Mouse (Mus musculus) midbrain, embryonic 16.5 days (tissue): Measurements from ENCODE around the gene Abhd12b. TPM values are rescaled to one million over a fixed set of nuclear protein-coding genes. Genes with fewer than 3 reads are reported as not detected.

ENCODE experiments used
- ATAC-seq: fragments of 200-750 bp; cut with Nextera tagmentation; 2 replicates; pipeline ENCODE4 v1.8.0; 2017; ENCODE audit warnings: moderate TSS enrichment
- H3K27ac ChIP-seq: fragments of 300-500 bp; sonication (generic); 2 replicates; pipeline ENCODE4 v1.5.1; 2014; ENCODE audit warnings: mild to moderate bottlenecking, low read length, mixed read lengths
- H3K27me3 ChIP-seq: fragments of 300-500 bp; sonication (generic); 2 replicates; pipeline ENCODE4 v1.6.1; 2014; ENCODE audit warnings: low read depth, low read length, mixed read lengths; ENCODE audit not compliant: control insufficient read depth, insufficient read depth
- H3K36me3 ChIP-seq: fragments of 300-500 bp; sonication (generic); 2 replicates; pipeline ENCODE4 v1.6.1; 2014; ENCODE audit warnings: mild to moderate bottlenecking, low read length, moderate library complexity, mixed read lengths; ENCODE audit not compliant: control insufficient read depth, insufficient read depth
- H3K4me1 ChIP-seq: fragments of 300-500 bp; sonication (generic); 2 replicates; pipeline ENCODE4 v1.6.1; 2014; ENCODE audit warnings: mild to moderate bottlenecking, low read length, mixed read lengths; ENCODE audit not compliant: control insufficient read depth, insufficient read depth
- H3K4me2 ChIP-seq: fragments of 300-500 bp; sonication (generic); 2 replicates; pipeline ENCODE4 v1.6.1; 2014; ENCODE audit warnings: mild to moderate bottlenecking, low read length, mixed read lengths
- H3K4me3 ChIP-seq: fragments of 300-500 bp; sonication (generic); 2 replicates; pipeline ENCODE4 v1.5.1; 2014; ENCODE audit warnings: low read depth, mild to moderate bottlenecking, low read length, moderate library complexity, mixed read lengths
- H3K9ac ChIP-seq: fragments of 300-500 bp; sonication (generic); 2 replicates; pipeline ENCODE4 v1.6.1; 2014; ENCODE audit warnings: low read depth, low read length, mixed read lengths
- H3K9me3 ChIP-seq: fragments of 300-500 bp; sonication (generic); replicated peaks from 2 replicates; pipeline ENCODE4 v1.6.1; 2014; ENCODE audit warnings: mild to moderate bottlenecking, low read length, mixed read lengths; ENCODE audit not compliant: control insufficient read depth, poor library complexity, severe bottlenecking
- WGBS: fragments of 180-500 bp; shearing (Covaris S2); extraction: QIAGEN DNeasy Blood & Tissue Kit; methylation state at CpG from one replicate; pipeline ENCODE4 v1.1.7; 2014; 5-methylcytosine and 5-hydroxymethylcytosine counted together
- polyA plus RNA-seq: library from polyadenylated mRNA; unstranded; fragments of >200 nt; fragmentation: Nextera tagmentation; extraction: Ambion mirVana; gene quantifications from 2 replicates; pipeline ENCODE4 v1.2.1, GENCODE M21; 2015

Gene Abhd12b
- polyA plus RNA-seq, 1 experiment from 2014 or later, result 0.16 TPM

DNA sequence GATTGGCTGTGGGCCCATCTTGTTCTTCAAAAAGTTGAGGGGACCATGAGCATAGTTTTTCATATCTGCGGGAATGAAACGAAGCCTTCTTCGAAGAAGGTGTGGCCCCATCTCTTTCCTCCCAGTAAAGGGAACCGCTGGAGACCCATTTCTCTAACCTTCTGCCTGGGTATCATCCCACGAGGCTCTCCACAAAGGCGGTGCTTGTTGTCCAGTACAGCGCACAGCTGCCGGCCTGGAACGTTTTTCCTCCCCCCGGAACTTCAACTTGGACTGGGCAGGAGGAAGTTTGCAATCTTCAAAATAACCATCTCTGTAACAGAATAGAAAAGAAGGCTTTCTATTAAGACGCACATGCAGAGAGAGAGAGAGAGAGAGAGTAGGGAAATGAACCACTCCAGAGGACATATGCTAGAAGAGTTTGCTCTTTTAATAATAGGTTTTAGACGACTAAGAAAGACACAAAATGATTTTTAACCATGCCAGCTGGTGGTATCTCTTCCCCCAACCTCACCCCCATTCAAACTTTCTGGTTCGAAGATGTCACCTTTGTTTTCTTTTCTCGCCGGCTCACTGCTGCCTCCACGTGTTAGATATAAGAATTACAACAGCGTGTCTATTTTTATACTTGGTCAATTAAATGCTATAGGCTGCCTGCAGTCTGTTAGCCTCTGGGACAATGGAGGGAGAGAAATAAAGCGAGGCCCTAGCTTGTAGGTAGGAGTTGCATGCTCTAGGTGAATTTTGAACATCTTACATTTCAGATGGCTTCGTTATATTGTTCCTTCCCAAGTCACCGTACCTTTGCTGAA is 9.1 kb upstream of the Abhd12b start:
- Histone ChIP-seq H3K4me3 (no peak overlapping the region), H3K27me3 (no peaks in the 10 kb centered on the region), H3K4me1 (peaks cover 16% of the 10 kb centered on the region), H3K9ac (no peak overlapping the region), H3K36me3 (no peaks in the 10 kb centered on the region), H3K4me2 (no peak overlapping the region), H3K27ac (0 out of 2 replicates have a peak overlapping the region, but pooled peaks have one; percentile 4), H3K9me3 (no peaks in the 10 kb centered on the region)
- 50% methylated on average over 20 of the region's 20 CpGs for WGBS
- no peak for ATAC-seq

DNA sequence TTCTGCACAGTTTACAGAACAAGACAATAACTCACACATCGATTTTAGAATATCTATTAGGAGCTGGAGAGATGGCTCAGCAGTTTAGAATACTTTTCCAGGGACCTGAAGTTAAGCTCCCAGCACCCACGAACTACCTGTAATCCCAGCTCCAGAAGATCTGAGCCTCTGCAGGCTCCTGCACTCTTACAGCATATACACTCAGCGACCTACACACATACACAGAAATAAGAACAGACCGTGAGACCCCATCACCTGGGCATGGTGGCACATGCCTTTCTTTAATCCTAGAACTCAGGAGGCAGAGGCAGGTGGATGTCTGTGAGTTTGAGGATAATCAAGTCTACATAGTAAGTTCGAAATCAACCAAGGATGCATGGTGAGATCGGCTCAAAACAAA is 8.4 kb upstream of the Abhd12b start:
- no peak overlapping the region for H3K4me3 ChIP-seq
- H3K9me3 ChIP-seq, result no peaks in the 10 kb centered on the region
- no peaks in the 10 kb centered on the region for H3K36me3 ChIP-seq
- 90% methylated on average over 6 of the region's 6 CpGs for WGBS
- no peaks in the 10 kb centered on the region for H3K27me3 ChIP-seq
- H3K27ac ChIP-seq, result no peak overlapping the region
- H3K4me1 ChIP-seq, result peaks cover 16% of the 10 kb centered on the region
- no peak for ATAC-seq
- no peak overlapping the region for H3K9ac ChIP-seq
- no peak overlapping the region for H3K4me2 ChIP-seq

DNA sequence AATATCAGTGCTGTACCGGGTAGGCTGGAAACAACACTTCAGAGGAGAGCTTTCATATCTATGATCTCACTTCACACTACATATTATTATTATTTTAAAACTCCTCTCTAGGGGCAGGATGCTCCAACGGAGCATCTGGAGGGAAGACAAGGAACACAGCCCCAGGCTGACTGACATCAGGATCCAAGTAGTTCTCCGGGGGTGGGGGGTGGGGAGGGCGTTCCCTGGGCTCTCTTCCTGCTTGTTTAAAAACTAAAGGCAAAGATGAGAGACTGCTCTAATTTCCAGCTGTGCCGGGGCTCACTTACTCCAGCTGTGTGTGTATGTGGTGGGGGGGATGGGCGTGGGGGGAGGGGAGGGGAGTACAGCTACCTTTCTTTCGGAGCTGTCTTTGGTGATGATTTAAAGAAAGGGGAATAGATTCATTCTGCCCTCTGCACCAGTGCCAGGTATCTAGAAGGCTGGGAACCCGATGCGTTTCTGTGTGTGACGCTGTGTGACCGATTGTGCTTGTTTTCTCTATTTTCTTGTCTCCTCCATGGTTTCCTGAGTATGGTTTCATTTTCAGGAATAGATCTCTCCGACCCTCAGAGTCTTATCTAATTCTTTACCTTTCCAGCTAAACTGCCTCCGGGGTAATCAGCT is 5.8 kb upstream of the Abhd12b start:
- Histone ChIP-seq H3K27ac (peak overlapping the region; percentile 31; the same call in 1 of the 2 replicates), H3K27me3 (no peaks in the 10 kb centered on the region), H3K36me3 (no peaks in the 10 kb centered on the region), H3K4me2 (peak overlapping the region; percentile 43), H3K9me3 (no peaks in the 10 kb centered on the region), H3K4me3 (no peak overlapping the region), H3K4me1 (peaks cover 16% of the 10 kb centered on the region), H3K9ac (0 out of 2 replicates have a peak overlapping the region, but pooled peaks have one; percentile 4)
- 7% methylated on average over 12 of the region's 13 CpGs for WGBS
- peak; percentile 61 for ATAC-seq

DNA sequence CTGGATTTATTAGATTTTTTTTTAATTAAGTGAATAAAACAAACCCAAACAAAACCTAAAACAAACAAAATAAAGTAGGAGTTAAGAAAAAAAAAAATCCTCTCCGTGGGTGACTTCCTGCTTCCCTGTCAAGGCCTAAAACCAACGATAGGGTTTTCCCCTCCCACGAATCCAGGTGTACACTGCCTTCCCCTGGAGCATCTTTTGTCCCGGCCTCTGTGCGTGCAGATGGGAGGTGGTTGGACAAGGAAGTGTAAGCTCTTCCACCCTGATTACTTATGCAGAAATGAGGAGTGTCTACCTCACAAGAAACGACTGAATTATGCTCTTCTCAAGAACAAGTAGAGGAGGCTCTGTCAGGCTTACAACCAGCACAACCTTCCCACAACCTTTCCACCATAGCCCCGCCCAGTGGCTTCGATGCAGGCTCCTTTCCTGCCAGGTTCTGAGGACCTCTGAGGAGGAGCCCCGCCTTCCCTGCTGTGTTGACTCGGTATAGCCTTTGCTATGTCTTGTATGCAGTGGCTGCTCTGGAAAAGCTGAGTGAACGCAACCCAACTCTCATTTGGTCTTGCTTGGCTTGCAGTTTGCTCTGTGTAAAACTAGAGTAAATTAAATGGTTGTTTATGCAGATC is 5.2 kb upstream of the Abhd12b start:
- Histone ChIP-seq H3K27ac (peak overlapping the region; percentile 31), H3K27me3 (no peaks in the 10 kb centered on the region), H3K9me3 (no peaks in the 10 kb centered on the region), H3K4me2 (peak overlapping the region; percentile 43; the same call in 1 of the 2 replicates), H3K36me3 (no peaks in the 10 kb centered on the region), H3K4me3 (no peak overlapping the region), H3K4me1 (peaks cover 19% of the 10 kb centered on the region), H3K9ac (no peak overlapping the region)
- 13% methylated on average over 11 of the region's 11 CpGs for WGBS
- ATAC-seq, result 0 out of 2 replicates have a peak, but pooled peaks have one; percentile 44

DNA sequence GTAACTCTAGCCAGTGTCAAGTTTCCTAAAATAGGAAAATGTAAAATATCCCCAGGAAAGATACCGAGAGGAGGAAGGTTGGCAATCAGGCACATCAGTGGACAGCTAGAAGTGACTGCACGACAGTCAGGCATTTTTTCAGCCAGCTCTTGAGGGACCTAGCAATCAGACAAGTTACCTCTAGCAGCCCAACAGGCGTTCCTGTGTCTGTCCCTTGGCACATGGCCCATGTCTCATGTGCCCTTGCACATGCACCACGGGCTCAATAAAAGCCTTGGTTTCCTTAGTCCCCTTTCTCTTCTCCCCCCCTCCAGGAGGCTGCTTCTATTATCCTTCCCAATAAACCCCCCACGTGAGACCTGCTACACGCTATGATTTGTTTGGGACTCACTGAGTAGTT is 2.3 kb downstream of the Abhd12b start:
- Histone ChIP-seq H3K9ac (no peak overlapping the region), H3K27me3 (no peaks in the 10 kb centered on the region), H3K36me3 (no peaks in the 10 kb centered on the region), H3K27ac (no peak overlapping the region), H3K4me3 (no peak overlapping the region), H3K9me3 (no peaks in the 10 kb centered on the region), H3K4me1 (peaks cover 6% of the 10 kb centered on the region), H3K4me2 (no peak overlapping the region)
- WGBS, result 57% methylated on average over 6 of the region's 6 CpGs
- no peak for ATAC-seq

DNA sequence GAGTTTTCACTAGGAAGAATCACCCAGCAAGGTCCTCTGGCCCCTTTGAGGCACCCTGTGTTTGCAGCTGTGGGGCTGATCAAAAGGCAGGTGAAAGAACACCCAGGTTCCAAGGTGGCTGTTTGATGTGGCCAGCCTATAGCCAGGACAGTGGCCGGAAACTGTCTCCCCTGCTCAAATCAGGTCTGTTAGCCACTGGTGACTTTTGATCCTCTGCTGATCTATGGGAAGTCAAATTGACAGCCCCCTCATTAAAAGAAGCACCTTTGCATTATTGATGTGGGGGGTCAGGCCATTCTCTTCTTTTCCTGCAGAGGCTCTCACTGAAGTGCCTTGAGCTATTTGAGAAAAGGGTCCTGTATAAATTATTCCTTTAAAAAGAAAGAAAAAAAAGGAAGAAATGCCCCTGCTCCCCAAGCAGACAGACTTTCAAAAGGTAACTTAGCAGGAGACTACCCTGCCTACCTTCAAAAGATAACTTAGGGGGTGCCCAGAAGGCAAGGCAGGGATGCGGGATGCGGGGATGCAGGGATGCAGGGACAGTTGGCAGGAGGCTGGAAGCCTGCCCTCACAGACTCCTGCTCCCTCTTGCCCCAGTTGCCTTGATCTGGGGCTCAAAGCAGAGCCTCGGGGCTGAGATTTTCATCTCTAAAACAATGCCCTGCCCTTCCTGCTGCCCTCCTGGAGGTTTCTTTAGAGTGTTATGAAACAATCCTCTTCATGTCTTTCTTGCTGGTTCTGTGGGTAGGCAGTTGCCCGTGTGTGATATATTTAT is 3.5 kb downstream of the Abhd12b start:
- peak; percentile 59; the same call in 1 of the 2 replicates for ATAC-seq
- no peak overlapping the region for H3K4me3 ChIP-seq
- peaks cover 6% of the 10 kb centered on the region for H3K4me1 ChIP-seq
- H3K4me2 ChIP-seq, result no peak overlapping the region
- WGBS, result 27% methylated on average over 5 of the region's 5 CpGs
- no peaks in the 10 kb centered on the region for H3K9me3 ChIP-seq
- H3K27me3 ChIP-seq, result no peaks in the 10 kb centered on the region
- H3K36me3 ChIP-seq, result no peaks in the 10 kb centered on the region
- H3K9ac ChIP-seq, result no peak overlapping the region
- H3K27ac ChIP-seq, result peak overlapping the region; percentile 50; the same call in 1 of the 2 replicates

DNA sequence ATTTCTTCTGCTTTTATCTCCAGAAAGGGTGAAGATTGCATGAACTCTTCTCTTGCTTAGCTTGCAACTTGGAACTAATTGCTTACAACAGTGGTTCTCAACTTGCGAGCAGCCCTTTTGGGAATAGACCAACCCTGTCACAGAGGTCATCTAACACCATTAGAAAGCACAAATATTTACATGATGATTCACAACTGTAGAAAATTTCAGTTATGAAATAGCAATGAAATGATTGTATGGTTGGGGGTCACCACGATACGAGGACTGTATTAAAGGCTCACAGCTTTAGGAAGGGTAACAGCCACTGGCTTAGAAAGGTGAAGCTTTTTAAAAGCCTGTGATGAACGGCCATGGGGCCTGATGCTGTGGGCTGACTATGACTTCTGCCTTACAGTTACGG is 7.1 kb downstream of the Abhd12b start:
- Histone ChIP-seq H3K4me2 (no peak overlapping the region), H3K9me3 (no peaks in the 10 kb centered on the region), H3K27me3 (no peaks in the 10 kb centered on the region), H3K4me3 (no peak overlapping the region), H3K4me1 (no peaks in the 10 kb centered on the region; the same call in 1 of the 2 replicates), H3K9ac (no peak overlapping the region), H3K27ac (no peak overlapping the region), H3K36me3 (no peaks in the 10 kb centered on the region)
- WGBS, result 87% methylated on average over 5 of the region's 5 CpGs
- ATAC-seq, result no peak

DNA sequence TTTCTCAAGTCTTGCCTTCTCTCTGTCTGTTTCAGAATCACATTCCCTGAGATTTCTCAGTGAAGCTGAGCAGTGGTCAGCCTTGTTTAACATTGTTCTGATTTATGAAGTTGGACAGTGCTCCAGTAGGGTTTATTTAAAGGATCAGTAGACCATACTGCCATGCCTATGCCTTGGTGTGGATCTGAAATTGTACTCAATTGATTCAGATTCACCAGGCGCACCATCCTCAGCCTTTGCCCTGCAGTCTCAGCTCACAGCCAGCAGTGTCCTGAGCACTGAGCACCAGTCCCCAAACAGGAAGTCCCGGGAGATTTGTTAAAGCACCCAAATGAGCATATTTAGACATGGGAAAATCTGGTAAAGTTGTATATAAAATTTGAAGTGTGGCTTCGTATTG is 10.8 kb downstream of the Abhd12b start:
- H3K9ac ChIP-seq, result no peak overlapping the region
- H3K9me3 ChIP-seq, result no peaks in the 10 kb centered on the region
- no peak overlapping the region for H3K4me2 ChIP-seq
- H3K36me3 ChIP-seq, result no peaks in the 10 kb centered on the region
- 89% methylated on average over 3 of the region's 3 CpGs for WGBS
- ATAC-seq, result no peak
- no peaks in the 10 kb centered on the region for H3K27me3 ChIP-seq
- no peak overlapping the region for H3K27ac ChIP-seq
- H3K4me1 ChIP-seq, result no peaks in the 10 kb centered on the region
- H3K4me3 ChIP-seq, result no peak overlapping the region
